Mouse (Mus musculus) ES-Bruce4 (cell line): ENCODE data around the gene Wfdc2.

Source experiments
- CTCF ChIP-seq: IDR thresholded peaks from one replicate; pipeline ENCODE4 v1.8.1; 2011; ENCODE audit warnings: low read depth, low read length
- EP300 ChIP-seq: IDR thresholded peaks from 2 replicates; pipeline ENCODE4 v1.6.1; 2011; ENCODE audit warnings: low read depth, low read length; ENCODE audit not compliant: insufficient read depth
- POLR2A ChIP-seq: IDR thresholded peaks from one replicate; pipeline ENCODE4 v1.8.1; 2011; ENCODE audit warnings: low read length; ENCODE audit not compliant: insufficient read depth

GRCm38 (mm10) chr2:164542598-164542997 lies 19.6 kb upstream of the Wfdc2 start:
- TF ChIP-seq EP300 (no peak), POLR2A (no peak), CTCF (no peak)
